ENCODE assay signal across 33 mouse cellular contexts in genomic region chr17:45053371-45053770, GRCm38 (mm10).
"Had no signal": no experiment of that assay in that cellular context is flagged by ENCODE, and none has a peak within 500 bp of the region (broad histone marks: within the 10 kb centered on the region; RNA-seq: fewer than 3 reads in every experiment).

No protein-coding gene starts in this region.

- ATAC-seq: hindbrain, embryonic 16.5 days; hindbrain, postnatal 0 days; inflammation-experienced regulatory T-cells, adult 6 months; intestine, embryonic 15.5 days; intestine, embryonic 16.5 days; intestine, postnatal 0 days had no signal

- H3K4me1 ChIP-seq: heart, embryonic 13.5 days; heart, embryonic 15.5 days; hindbrain, embryonic 10.5 days; hindbrain, embryonic 12.5 days; hindbrain, embryonic 13.5 days; hindbrain, embryonic 15.5 days; intestine, embryonic 15.5 days; kidney, embryonic 15.5 days had no signal

- H3K27ac ChIP-seq: heart, embryonic 13.5 days; heart, embryonic 15.5 days; hindbrain, embryonic 10.5 days; hindbrain, embryonic 13.5 days; hindbrain, embryonic 14.5 days; hindbrain, embryonic 15.5 days; hindbrain, postnatal 0 days; intestine, embryonic 15.5 days; kidney, embryonic 15.5 days; kidney, postnatal 0 days; layer of hippocampus, adult 2 months; left cerebral cortex, adult 2 months had no signal

- H3K4me3 ChIP-seq: heart, embryonic 13.5 days; heart, embryonic 15.5 days; hindbrain, embryonic 10.5 days; hindbrain, embryonic 12.5 days; hindbrain, embryonic 13.5 days; hindbrain, embryonic 15.5 days; intestine, embryonic 15.5 days; kidney, embryonic 15.5 days; layer of hippocampus, adult 2 months; left cerebral cortex, adult 2 months had no signal

- H3K9ac ChIP-seq: heart, embryonic 13.5 days; heart, embryonic 15.5 days; hindbrain, embryonic 12.5 days; hindbrain, embryonic 13.5 days; hindbrain, embryonic 14.5 days; hindbrain, embryonic 15.5 days; intestine, embryonic 15.5 days; kidney, embryonic 15.5 days had no signal

- H3K4me2 ChIP-seq: heart, embryonic 13.5 days; heart, embryonic 15.5 days; hindbrain, embryonic 12.5 days; hindbrain, embryonic 13.5 days; hindbrain, embryonic 14.5 days; hindbrain, embryonic 15.5 days; intestine, embryonic 15.5 days; kidney, embryonic 15.5 days had no signal

- DNase-seq: heart, postnatal 10 days; heart, postnatal 14 days; heart, postnatal 36 days; heart, postnatal 4 days; kidney, adult 11 months; kidney, adult 18-20 months; kidney, adult 2 months; kidney, adult 8-10 months; kidney, adult 9 months; kidney, postnatal 10 days; kidney, postnatal 14 days; kidney, postnatal 25 days; kidney, postnatal 36 days; kidney, postnatal 4 days; layer of hippocampus, adult 9-11 months; layer of hippocampus, postnatal 36 days had no signal

- H3K27me3 ChIP-seq: heart, embryonic 13.5 days; heart, embryonic 15.5 days; hindbrain, embryonic 12.5 days; hindbrain, embryonic 13.5 days; hindbrain, embryonic 15.5 days; intestine, embryonic 15.5 days; kidney, embryonic 15.5 days had no signal

- H3K9me3 ChIP-seq: heart, embryonic 13.5 days; heart, embryonic 15.5 days; hindbrain, embryonic 10.5 days; hindbrain, embryonic 12.5 days; hindbrain, embryonic 13.5 days; hindbrain, embryonic 15.5 days; intestine, embryonic 15.5 days; kidney, embryonic 15.5 days had no signal

- H3K36me3 ChIP-seq: heart, embryonic 13.5 days; heart, embryonic 15.5 days; hindbrain, embryonic 10.5 days; hindbrain, embryonic 12.5 days; hindbrain, embryonic 13.5 days; hindbrain, embryonic 15.5 days; intestine, embryonic 15.5 days; kidney, embryonic 15.5 days had no signal
